Mouse (Mus musculus) lung, embryonic 14.5 days (tissue): ENCODE measurements around the gene Dusp1. TPM values are rescaled to one million over a fixed set of nuclear protein-coding genes. Genes with fewer than 3 reads are reported as not detected.

Experiments used
- ATAC-seq: fragments of 200-750 bp; cut with Nextera tagmentation; 2 replicates; pipeline ENCODE4 v1.8.0; 2017; ENCODE audit warnings: mild to moderate bottlenecking, moderate TSS enrichment, moderate library complexity; ENCODE audit not compliant: insufficient read depth
- DNase-seq: peaks from one replicate; pipeline ENCODE4 v3.0.0-alpha.2; 2015
- H3K27ac ChIP-seq: fragments of 300-500 bp; sonication (generic); 2 replicates; pipeline ENCODE4 v1.5.1; 2014; ENCODE audit warnings: low read depth, mild to moderate bottlenecking, moderate library complexity
- H3K27me3 ChIP-seq: fragments of 300-500 bp; sonication (generic); 2 replicates; pipeline ENCODE4 v1.6.1; 2014; ENCODE audit warnings: low read length, control low read depth; ENCODE audit not compliant: insufficient read depth
- H3K36me3 ChIP-seq: fragments of 300-500 bp; sonication (generic); 2 replicates; pipeline ENCODE4 v1.6.1; 2014; ENCODE audit warnings: control low read depth; ENCODE audit not compliant: insufficient read depth
- H3K4me1 ChIP-seq: fragments of 300-500 bp; sonication (generic); 2 replicates; pipeline ENCODE4 v1.6.1; 2014; ENCODE audit warnings: antibody characterized with exemption, control low read depth; ENCODE audit not compliant: insufficient read depth
- H3K4me2 ChIP-seq: fragments of 300-500 bp; sonication (generic); 2 replicates; pipeline ENCODE4 v1.6.1; 2014; ENCODE audit warnings: mild to moderate bottlenecking
- H3K4me3 ChIP-seq: fragments of 300-500 bp; sonication (generic); 2 replicates; pipeline ENCODE4 v1.5.1; 2014; ENCODE audit warnings: low read depth, low read length
- H3K9ac ChIP-seq: fragments of 300-500 bp; sonication (generic); 2 replicates; pipeline ENCODE4 v1.6.1; 2014
- H3K9me3 ChIP-seq: fragments of 300-500 bp; sonication (generic); 2 replicates; pipeline ENCODE4 v1.6.1; 2016; ENCODE audit warnings: low read depth, low read length, control low read depth
- CTCF ChIP-seq: IDR thresholded peaks from 2 replicates; pipeline ENCODE4 v1.5.1; 2016; ENCODE audit warnings: antibody characterized with exemption, low read depth
- WGBS: fragments of 180-500 bp; shearing (Covaris S2); extraction: QIAGEN DNeasy Blood & Tissue Kit; methylation state at CpG from one replicate; pipeline ENCODE4 v1.1.7; 2014; 5-methylcytosine and 5-hydroxymethylcytosine counted together
- microRNA-seq: library from miRNA; unstranded; fragments of <30 nt; microRNA quantifications from one replicate; pipeline ENCODE4, GENCODE M21; 2016; ENCODE audit warnings: borderline number of aligned reads
- polyA plus RNA-seq: library from polyadenylated mRNA; unstranded; fragments of >200 nt; fragmentation: Nextera tagmentation; extraction: Ambion mirVana; gene quantifications from 2 replicates; pipeline ENCODE4 v1.2.1, GENCODE M21; 2014

The Dusp1 gene
- polyA plus RNA-seq, 1 experiment from 2014 or later: 24.5 TPM

- DNase-seq: peak; percentile 59
- no peak for TF ChIP-seq CTCF
- ATAC-seq: 0 out of 2 replicates have a peak, but pooled peaks have one; percentile 18
- Histone ChIP-seq H3K4me1 (no peaks in the 10 kb centered on the region), H3K27me3 (no peaks in the 10 kb centered on the region), H3K36me3 (no peaks in the 10 kb centered on the region), H3K9ac (no peak overlapping the region; the same call in 1 of the 2 replicates), H3K9me3 (no peaks in the 10 kb centered on the region), H3K27ac (peak overlapping the region; percentile 42; the same call in 1 of the 2 replicates), H3K4me2 (no peak overlapping the region), H3K4me3 (no peak overlapping the region)
- WGBS: 58% methylated on average over 7 of the region's 7 CpGs
These were observed 97.0 kb downstream of the Dusp1 start for GRCm38 (mm10) chr17:26464972-26465371.

- 76% methylated on average over 9 of the region's 9 CpGs for WGBS
- Histone ChIP-seq H3K4me2 (no peak overlapping the region), H3K36me3 (no peaks in the 10 kb centered on the region), H3K9me3 (no peaks in the 10 kb centered on the region), H3K9ac (no peak overlapping the region), H3K4me1 (no peaks in the 10 kb centered on the region), H3K4me3 (no peak overlapping the region), H3K27me3 (no peaks in the 10 kb centered on the region), H3K27ac (peak overlapping the region; percentile 42; the same call in 1 of the 2 replicates)
- TF ChIP-seq CTCF: no peak
- ATAC-seq (no peak), DNase-seq (no peak)
These were observed 97.4 kb downstream of the Dusp1 start for GRCm38 (mm10) chr17:26464481-26464880.

DNA sequence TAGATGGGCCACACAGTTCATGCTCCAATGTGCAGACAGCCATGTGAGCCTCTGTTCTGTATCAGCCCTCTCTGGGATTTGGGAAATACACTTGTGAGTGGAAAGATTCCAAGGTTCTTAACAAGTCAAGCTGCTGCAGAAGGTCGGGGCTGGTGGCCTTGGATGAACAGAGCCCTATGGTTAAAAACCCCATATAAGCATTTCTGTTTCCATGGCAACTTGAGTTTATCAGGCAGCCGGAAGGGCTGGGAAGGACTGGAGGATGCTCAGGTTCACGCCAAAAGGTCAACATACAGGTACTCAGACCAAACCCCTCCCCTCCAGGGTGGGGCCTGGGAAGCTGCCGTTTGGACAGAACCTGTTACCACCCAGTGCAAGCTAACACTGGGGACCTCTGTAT, 97.9 kb downstream of the Dusp1 start:
- Histone ChIP-seq H3K27me3 (no peaks in the 10 kb centered on the region), H3K4me1 (no peaks in the 10 kb centered on the region), H3K9ac (no peak overlapping the region), H3K36me3 (no peaks in the 10 kb centered on the region), H3K9me3 (no peaks in the 10 kb centered on the region), H3K27ac (no peak overlapping the region), H3K4me2 (no peak overlapping the region), H3K4me3 (no peak overlapping the region)
- DNase-seq (no peak), ATAC-seq (no peak)
- TF ChIP-seq CTCF: no peak
- WGBS: 26% methylated on average over 4 of the region's 4 CpGs

- Histone ChIP-seq H3K27ac (no peak overlapping the region), H3K4me3 (no peak overlapping the region), H3K4me1 (no peaks in the 10 kb centered on the region), H3K9ac (no peak overlapping the region), H3K4me2 (no peak overlapping the region), H3K9me3 (no peaks in the 10 kb centered on the region), H3K36me3 (no peaks in the 10 kb centered on the region), H3K27me3 (no peaks in the 10 kb centered on the region)
- DNase-seq (no peak), ATAC-seq (no peak)
- WGBS: 88% methylated on average over 5 of the region's 5 CpGs
- TF ChIP-seq CTCF: no peak
These were observed 98.5 kb downstream of the Dusp1 start for GRCm38 (mm10) chr17:26463432-26463831.

DNA sequence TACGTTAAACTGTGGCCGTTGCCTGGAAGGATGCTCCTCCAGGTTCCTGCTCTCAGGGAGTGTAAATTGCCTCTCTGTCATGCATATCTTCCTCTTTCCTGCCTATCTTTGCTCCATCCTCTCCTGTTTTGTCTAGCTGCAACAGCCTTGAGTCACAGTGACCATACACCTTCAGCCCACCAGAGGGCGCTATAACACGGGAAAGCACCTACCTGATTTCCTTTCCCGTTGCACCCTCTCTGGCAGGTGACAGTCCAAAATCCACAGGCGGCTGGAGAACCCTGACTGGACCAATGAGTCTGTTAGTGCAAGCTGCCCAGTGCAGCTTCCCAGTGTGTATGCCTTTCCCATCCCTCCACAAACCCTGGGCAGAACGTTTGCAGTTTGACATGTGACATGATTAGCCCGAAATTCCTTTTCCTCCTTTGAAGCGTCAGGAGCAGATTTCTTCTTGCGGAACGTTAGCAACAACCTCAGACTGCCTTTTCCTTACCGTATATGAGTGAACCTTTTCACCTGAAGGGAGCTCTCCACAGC, 99.2 kb downstream of the Dusp1 start:
- peak; percentile 84 for DNase-seq
- Histone ChIP-seq H3K36me3 (no peaks in the 10 kb centered on the region), H3K9ac (no peak overlapping the region), H3K4me3 (no peak overlapping the region), H3K4me2 (no peak overlapping the region), H3K9me3 (no peaks in the 10 kb centered on the region), H3K4me1 (no peaks in the 10 kb centered on the region), H3K27me3 (no peaks in the 10 kb centered on the region), H3K27ac (no peak overlapping the region)
- no peak for ATAC-seq
- TF ChIP-seq CTCF: peak; percentile 97
- 23% methylated on average over 12 of the region's 12 CpGs for WGBS

DNA sequence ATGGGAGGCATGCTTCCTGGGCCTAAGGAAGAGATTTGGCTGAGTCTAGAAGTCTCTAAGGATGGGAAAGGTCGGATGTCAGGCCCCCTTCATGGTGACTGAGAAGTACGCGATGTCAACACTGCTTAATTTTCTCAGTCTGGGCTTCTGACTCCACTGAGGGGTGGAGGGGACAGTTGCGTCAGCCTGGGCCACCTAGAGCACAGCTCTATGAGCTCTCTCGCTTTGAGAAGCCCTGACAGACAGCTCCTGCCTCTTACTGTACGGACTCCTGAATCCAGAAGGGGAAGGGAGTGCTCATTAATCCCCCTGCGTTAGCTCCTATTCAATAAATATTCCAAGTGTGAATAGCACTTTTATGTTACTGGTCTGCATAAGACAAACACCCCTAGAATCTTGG, 103.9 kb downstream of the Dusp1 start:
- no peaks in the 10 kb centered on the region for H3K4me1 ChIP-seq
- TF ChIP-seq CTCF: no peak
- H3K4me3 ChIP-seq: no peak overlapping the region
- H3K4me2 ChIP-seq: no peak overlapping the region
- no peaks in the 10 kb centered on the region for H3K36me3 ChIP-seq
- no peak overlapping the region for H3K27ac ChIP-seq
- H3K27me3 ChIP-seq: no peaks in the 10 kb centered on the region
- ATAC-seq (no peak), DNase-seq (no peak)
- 41% methylated on average over 7 of the region's 7 CpGs for WGBS
- H3K9ac ChIP-seq: no peak overlapping the region
- H3K9me3 ChIP-seq: no peaks in the 10 kb centered on the region

- no peak overlapping the region for H3K9ac ChIP-seq
- H3K9me3 ChIP-seq: no peaks in the 10 kb centered on the region
- DNase-seq (no peak), ATAC-seq (no peak)
- no peaks in the 10 kb centered on the region for H3K4me1 ChIP-seq
- H3K27me3 ChIP-seq: no peaks in the 10 kb centered on the region
- no peak overlapping the region for H3K4me2 ChIP-seq
- H3K4me3 ChIP-seq: no peak overlapping the region
- H3K36me3 ChIP-seq: no peaks in the 10 kb centered on the region
- H3K27ac ChIP-seq: no peak overlapping the region
- no peak for TF ChIP-seq CTCF
These were observed 104.4 kb downstream of the Dusp1 start for GRCm38 (mm10) chr17:26457506-26457905.

Small RNA genes lying within 50 kb of the gene (microRNA-seq; reads per million reads assigned to microRNA genes)
- gene Gm22420: not detected

Other genes starting within 250 kb of the Dusp1 start
- 1.9 and 2.1 TPM in 2 replicates for gene Neurl1b, start 147.3 kb downstream of the Dusp1 start, polyA plus RNA-seq
- 125 and 127 TPM in 2 replicates for gene Ergic1, start 639 bp downstream of the Dusp1 start, polyA plus RNA-seq
- 143 and 152 TPM in 2 replicates for gene Atp6v0e, start 101.1 kb upstream of the Dusp1 start, polyA plus RNA-seq
- gene Crebrf, start 153.5 kb upstream of the Dusp1 start, polyA plus RNA-seq: 5.6 and 6.3 TPM in 2 replicates
- gene Bnip1, start 218.9 kb upstream of the Dusp1 start, polyA plus RNA-seq: 49.7 and 51.3 TPM in 2 replicates